In genomic region chr6:23906781-23907180, GRCm38 (mm10) we compare ENCODE assay signal across 20 mouse cellular contexts.
DNase-seq lines count a peak whose midpoint lies in the region; TF ChIP-seq lines count a peak whose summit lies in the region.
"Had no signal": no experiment of that assay in that cellular context is flagged by ENCODE, and none has a peak within 500 bp of the region (broad histone marks: within the 10 kb centered on the region; RNA-seq: fewer than 3 reads in every experiment).

No protein-coding gene starts in this region.

- no peak overlapping the region for H3K27ac ChIP-seq in gastrocnemius, adult 2 months
- H3K27ac ChIP-seq in hindbrain, embryonic 10.5 days = no peak overlapping the region
- H3K27ac ChIP-seq: embryonic facial prominence, embryonic 15.5 days; forebrain, embryonic 10.5 days; heart, embryonic 10.5 days; hindbrain, embryonic 14.5 days; intestine, embryonic 15.5 days had no signal

- H3K4me1 ChIP-seq in hindbrain, embryonic 10.5 days (replicated peaks) = no peaks in the 10 kb centered on the region
- H3K4me1 ChIP-seq: embryonic facial prominence, embryonic 15.5 days; forebrain, embryonic 10.5 days; heart, embryonic 10.5 days; intestine, embryonic 15.5 days had no signal

- no peak for TF ChIP-seq CTCF in gastrocnemius, adult 2 months (IDR thresholded peaks at IDR 0.05)

- H3K27me3 ChIP-seq in hindbrain, embryonic 10.5 days (ENCODE audit: insufficient read depth, poor library complexity, severe bottlenecking) = no peaks in the 10 kb centered on the region
- H3K27me3 ChIP-seq: embryonic facial prominence, embryonic 15.5 days; intestine, embryonic 15.5 days had no signal

- 95% methylated on average over 2 of the region's 2 CpGs for WGBS in hindbrain, embryonic 10.5 days

- H3K36me3 ChIP-seq in hindbrain, embryonic 10.5 days = no peaks in the 10 kb centered on the region
- H3K36me3 ChIP-seq: embryonic facial prominence, embryonic 15.5 days; forebrain, embryonic 10.5 days; heart, embryonic 10.5 days; intestine, embryonic 15.5 days had no signal

- intact Hi-C loops in gastrocnemius, adult 2 months (cut with DNase I) = no loop called here

- no peak overlapping the region for H3K4me3 ChIP-seq in gastrocnemius, adult 2 months
- H3K4me3 ChIP-seq in hindbrain, embryonic 10.5 days = no peak overlapping the region
- H3K4me3 ChIP-seq: embryonic facial prominence, embryonic 15.5 days; erythroblast, embryonic 14.5 days; forebrain, embryonic 10.5 days; heart, embryonic 10.5 days; intestine, embryonic 15.5 days had no signal

- no peaks in the 10 kb centered on the region for H3K9me3 ChIP-seq in hindbrain, embryonic 10.5 days
- H3K9me3 ChIP-seq: embryonic facial prominence, embryonic 15.5 days; forebrain, embryonic 10.5 days; heart, embryonic 10.5 days; intestine, embryonic 15.5 days had no signal

- DNase-seq in cerebellum, adult 11 months = peak; percentile 39
- peak; percentile 62 to 76 for DNase-seq in cerebellum, adult 18-20 months
- DNase-seq in cerebellum, adult 9-11 months = peak; percentile 76
- DNase-seq in cerebellum, postnatal 36 days = peak; percentile 47 to 51
- DNase-seq in kidney, adult 8-10 months = no peak
- no peak for DNase-seq in gastrocnemius, adult 2 months
- DNase-seq in hindbrain, embryonic 10.5 days (ENCODE audit: low spot score) = no peak
- DNase-seq: adrenal gland, adult 2 months; adrenal gland, postnatal 25 days; embryo, embryonic 11 days; gastrocnemius, postnatal 36 days; heart, adult 18-20 months; heart, postnatal 10 days; kidney, adult 2 months had no signal

Comparison
In these comparisons a context has a peak if more than half of its experiments do, and no peak if none do; other contexts are left out.
1. DNase-seq: peak in cerebellum, adult 11 months (single experiment), cerebellum, adult 18-20 months (2 of 2), cerebellum, adult 9-11 months (single experiment) and cerebellum, postnatal 36 days (2 of 2); none in kidney, adult 8-10 months (0 of 2), gastrocnemius, adult 2 months (single experiment) and hindbrain, embryonic 10.5 days (single experiment).